Mouse (Mus musculus): ENCODE data around the gene Zmiz1.

The Zmiz1 gene

DNA sequence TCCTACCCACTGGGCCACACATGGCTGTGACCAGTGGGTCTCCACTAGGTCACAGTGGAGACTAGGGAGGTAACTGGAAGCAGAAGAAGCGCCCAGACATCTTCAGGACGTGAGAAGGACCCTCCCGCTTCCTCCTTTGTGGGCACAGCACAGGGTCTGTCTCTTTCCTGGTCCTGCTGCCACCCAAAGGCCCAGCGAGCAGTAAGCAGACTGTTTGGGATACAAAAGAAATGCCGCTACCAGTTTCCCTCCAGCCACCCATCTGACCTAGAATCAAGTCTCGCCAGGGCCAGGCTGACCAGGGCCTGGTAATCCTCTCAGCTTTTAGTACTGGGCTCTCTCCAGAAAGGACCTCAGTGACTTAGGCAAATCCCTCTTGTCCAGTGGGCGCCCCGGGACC, 156.6 kb downstream of the Zmiz1 start:
- no peak for DNase-seq (ENCODE audit: low read depth, low spot score)

DNA sequence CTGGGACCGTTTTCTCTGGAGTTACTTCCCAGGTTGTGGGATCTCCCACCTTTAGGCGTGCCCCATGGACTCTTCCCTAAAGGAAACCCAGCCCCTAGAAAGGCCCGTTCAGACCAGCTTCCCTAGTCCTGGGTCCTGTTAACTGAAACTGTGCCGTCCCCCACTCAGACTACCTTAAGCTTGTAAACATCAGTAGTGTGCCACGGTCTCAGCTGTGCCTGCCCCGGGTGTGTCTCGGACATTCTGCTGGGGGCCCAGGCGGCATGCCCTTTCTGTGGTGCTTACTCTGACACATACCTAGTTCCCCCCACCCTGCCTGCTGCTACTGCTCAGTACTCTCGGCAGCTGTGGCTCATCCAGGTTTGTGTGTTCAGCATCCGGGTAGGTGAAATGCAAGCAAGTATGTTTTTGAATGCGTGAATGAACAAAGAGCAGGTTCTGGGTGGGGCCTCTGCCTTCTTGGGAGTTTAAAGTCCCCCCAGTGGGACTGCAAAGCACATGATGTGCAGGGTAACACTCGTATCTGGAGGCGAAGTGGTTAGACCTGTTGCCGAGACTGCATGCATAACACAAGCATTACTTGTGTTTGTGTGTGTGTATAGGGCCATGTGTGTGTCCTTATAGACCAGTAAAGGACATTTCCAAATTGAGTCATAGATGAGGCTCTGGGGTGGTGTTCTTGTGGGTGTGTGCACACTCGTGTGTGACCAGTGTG, 157.2 kb downstream of the Zmiz1 start:
- no peak for DNase-seq (ENCODE audit: low read depth, low spot score)

- DNase-seq (ENCODE audit: low read depth, low spot score) = no peak
These were observed 158.3 kb downstream of the Zmiz1 start for GRCm38 (mm10) chr14:25617264-25617663.

DNA sequence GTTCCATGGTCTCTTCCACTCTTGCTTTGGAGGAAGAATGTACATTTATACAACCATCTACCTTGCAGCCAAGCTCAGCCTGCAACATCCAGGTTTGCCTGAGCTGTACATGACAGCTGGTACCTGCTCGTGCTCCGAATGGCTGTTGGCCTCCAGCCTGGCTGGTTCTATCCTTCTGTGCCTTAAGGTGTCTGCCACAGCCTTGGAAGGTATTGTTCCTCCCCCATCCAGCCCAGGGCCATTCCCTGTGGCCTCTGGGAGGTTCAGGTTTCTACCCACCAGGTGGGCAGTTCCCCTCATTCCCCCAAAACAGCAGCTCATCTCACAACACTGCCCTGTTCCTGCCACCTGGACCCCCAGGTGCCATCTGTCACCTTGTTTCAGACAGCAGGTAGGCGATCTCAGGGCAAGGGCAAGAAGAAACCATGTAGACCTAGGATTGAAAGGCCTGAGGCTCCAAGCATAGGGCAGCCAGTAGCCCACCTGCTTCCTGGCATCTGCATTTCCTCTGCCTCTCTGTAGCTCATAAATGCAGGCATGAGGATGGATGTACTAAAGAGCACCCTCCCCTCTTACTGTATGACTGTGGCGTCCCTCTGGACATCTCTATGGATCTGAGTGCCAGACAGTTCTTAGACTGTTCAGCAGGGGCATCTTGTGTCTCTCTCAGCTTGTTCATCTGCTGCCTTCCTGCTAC, 160.2 kb downstream of the Zmiz1 start:
- DNase-seq (ENCODE audit: low read depth, low spot score) = no peak

GRCm38 (mm10) chr14:25620766-25621165, 161.8 kb downstream of the Zmiz1 start:
- no peak for DNase-seq (ENCODE audit: low read depth, low spot score)

- DNase-seq (ENCODE audit: low read depth, low spot score) = no peak
These were observed 164.7 kb downstream of the Zmiz1 start for GRCm38 (mm10) chr14:25623698-25624097.

GRCm38 (mm10) chr14:25624659-25625058, 165.7 kb downstream of the Zmiz1 start:
- no peak for DNase-seq (ENCODE audit: low read depth, low spot score)

DNA sequence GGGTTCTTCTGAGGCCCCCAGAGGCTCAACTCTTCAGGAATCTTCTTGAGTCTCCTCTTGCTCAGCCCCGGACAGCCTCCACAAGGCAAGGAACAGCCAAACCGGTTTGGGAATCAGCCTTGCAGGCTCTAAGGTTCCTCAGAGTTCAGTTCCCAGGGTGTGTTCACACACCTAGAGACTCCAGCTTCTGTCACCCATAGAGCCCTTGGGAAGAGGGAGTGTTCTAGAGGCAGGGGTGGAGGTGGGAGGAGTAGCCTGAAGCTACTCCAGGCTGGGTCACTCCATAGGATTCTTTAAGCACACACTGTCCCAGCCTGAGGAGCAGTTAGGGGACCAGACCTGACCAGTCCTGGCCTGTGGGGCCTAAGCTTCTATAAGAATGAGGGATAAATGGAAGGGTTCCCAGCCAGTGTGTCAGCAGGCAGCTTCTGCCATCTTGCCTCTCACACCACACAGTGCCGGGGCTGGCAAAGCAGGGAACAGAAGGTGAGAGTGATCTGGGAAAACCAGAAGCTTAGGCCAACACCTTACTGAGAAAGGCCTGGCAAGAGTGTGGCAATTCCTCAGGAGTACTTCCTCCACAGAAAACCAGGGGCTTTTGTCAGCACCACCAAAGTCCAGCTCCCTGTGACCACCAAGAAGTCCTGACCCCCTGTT, 168.7 kb downstream of the Zmiz1 start:
- no peak for DNase-seq (ENCODE audit: low read depth, low spot score)

DNA sequence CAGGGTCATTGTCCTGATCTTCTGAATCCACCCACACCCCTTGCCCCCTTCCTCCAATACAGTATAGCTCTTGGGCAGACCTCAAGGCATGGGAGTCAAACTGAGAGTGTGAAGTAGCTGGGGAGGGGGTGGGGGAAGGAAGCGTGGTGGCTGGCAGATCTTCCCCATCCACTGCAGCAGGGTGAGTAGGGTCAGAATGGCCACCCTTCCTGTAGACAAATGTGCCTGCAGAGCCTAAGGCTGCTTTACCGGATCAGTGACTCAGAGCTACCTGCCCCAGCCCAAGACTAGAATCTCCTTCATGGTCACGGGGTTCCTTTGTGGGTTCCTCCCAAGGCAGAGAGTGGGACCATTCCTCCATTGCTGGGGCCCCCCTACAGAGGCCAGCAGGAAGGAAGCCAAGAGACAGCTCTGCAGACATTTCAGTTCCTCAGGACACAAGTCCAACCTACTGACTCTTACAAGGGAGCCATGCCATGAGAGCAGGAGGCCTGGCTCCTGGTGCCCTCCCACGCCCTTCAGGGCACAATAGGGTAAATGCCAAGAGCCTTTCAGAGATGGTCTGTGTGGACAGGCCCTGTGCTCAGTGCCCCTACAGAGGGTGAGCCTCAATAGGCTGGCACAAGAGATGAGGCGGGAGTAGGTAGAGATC, 169.6 kb downstream of the Zmiz1 start:
- no peak for DNase-seq (ENCODE audit: low read depth, low spot score)

DNA sequence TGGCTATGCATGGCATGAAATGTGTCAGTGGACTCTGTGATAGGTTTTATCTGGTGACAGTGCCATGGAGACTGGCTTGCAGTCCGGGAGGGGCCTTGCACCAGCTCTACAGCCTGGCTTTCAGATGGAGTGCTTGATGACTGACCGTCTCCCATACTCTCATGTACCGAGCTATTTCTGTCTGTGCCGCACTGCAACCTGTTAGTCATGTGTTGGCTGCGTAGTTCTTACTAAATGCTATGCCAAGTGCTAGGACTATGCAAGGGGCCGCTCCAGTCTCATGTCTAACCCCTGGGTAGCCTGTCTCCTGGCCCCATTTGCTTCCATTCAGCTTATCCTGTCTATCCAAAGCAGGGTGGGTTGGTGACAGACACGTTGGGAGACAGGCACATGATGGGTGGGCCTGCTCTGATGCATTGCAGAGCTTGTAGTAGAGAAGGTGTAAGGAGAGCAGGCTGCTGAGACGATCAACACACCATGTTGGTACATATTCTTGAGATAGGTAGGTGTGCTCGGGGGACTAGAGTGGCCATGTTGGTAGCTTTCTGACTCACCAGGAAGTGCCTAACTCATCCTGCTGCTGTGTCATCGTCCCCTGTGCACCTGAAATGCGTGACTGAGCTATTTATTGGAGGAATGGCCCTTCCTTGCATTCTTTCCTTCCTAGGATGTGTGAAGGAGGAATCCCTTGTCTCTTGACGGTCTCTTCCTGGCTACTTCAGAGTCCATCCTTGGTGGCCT, 171.1 kb downstream of the Zmiz1 start:
- DNase-seq (ENCODE audit: low read depth, low spot score) = no peak

GRCm38 (mm10) chr14:25630647-25631409, 171.8 kb downstream of the Zmiz1 start:
- no peak for DNase-seq (ENCODE audit: low read depth, low spot score)

- no peak for DNase-seq (ENCODE audit: low read depth, low spot score)
These were observed 172.5 kb downstream of the Zmiz1 start for GRCm38 (mm10) chr14:25631481-25631880.

- no peak for DNase-seq (ENCODE audit: low read depth, low spot score)
These were observed 174.7 kb downstream of the Zmiz1 start for GRCm38 (mm10) chr14:25633539-25634300.

DNA sequence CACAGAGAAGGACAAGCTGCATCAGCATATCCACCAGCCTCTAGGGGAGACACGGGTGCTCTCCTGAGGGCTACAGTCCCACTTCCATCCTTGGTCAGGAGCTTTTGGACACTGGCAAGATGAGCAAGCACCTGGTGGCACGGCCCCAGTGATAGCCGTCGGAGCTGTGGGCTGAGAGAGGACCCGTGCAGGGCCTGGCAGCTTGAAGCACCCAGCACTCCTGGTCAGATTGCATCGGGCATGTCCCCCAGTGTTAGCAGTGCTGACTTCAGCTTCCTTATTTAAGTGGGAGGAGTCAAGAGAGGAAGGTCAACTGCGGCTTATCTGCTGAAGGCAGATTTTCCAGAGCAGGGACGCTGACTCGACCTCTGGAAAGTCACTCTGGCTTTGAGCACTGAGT, 175.3 kb downstream of the Zmiz1 start:
- DNase-seq (ENCODE audit: low read depth, low spot score) = no peak

DNA sequence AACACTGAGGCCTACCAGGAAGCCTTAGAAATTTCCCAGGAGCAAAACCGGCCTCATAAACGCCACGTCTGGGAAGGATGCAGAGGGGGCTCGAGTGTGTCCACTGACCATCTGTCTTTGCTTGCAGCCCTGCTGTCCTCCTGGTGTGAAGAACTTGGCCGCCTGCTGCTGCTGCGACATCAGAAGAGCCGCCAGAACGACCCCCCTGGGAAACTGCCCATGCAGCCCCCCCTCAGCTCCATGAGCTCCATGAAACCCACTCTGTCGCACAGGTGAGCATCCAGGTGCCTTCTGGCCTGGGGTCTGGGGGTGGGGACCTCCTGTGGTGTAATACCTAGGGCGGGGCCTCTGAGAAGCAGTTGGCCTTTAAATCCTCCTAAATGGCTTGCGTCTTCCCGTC, 176.8 kb downstream of the Zmiz1 start:
- no peak for DNase-seq (ENCODE audit: low read depth, low spot score)

DNA sequence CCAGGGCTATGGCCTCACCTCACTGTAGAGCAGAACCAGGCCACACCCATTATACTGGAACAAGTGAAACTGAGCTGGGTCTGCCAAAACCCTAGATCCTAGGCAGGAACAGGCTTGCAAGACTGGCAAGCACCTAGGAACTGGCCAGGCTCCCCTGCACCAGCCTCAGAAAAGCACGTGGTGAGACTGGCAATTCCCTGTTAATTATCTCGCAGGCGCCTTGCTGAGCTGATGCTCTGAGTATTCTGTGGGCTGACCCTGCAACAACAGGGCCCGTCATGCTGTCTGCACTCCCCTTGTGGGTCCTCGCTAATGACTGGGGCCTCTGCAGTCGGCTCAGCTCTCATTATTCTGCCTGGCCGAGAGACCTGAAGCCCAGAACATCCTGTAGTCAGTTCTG, 177.3 kb downstream of the Zmiz1 start:
- DNase-seq (ENCODE audit: low read depth, low spot score) = no peak

DNA sequence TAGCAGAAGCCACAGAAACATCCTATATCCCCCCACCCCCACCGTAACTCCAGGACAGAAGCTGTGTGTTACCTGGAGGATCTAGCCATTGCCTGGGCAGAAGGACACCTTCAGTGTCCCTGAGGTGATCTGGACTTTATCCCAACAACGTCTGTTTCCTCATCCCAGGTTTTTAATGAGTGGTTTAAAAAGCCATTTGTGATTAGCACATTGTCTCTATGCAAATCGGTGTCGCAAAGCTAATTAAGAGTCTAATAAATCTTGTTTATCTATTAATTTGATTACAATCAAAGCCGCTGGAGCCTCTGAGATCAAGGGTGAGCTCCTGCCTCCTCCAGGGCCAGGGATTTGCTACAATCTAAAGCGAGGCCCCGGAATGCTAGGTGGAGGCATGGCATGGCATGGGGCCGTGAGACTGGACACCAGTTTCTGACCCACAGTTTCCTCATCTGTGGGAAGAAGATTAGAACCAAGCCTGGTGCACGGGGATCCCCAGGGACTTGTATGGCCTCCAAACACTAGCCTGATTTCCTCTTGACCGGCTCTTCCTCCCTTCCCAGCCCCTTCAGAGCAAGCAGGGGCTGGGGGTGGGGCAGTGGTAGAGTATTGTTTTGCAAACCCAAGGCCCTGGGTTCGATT, 180.3 kb downstream of the Zmiz1 start:
- DNase-seq (ENCODE audit: low read depth, low spot score) = no peak

- no peak for DNase-seq (ENCODE audit: low read depth, low spot score)
These were observed 181.0 kb downstream of the Zmiz1 start for GRCm38 (mm10) chr14:25639979-25640378.

GRCm38 (mm10) chr14:25640421-25641056, 181.6 kb downstream of the Zmiz1 start:
- DNase-seq (ENCODE audit: low read depth, low spot score) = no peak
